Mouse (Mus musculus) skeletal muscle tissue, adult 2 months (tissue): Measurements from ENCODE around the gene Nr1h3.

Experiments
- DNase-seq: peaks from one replicate; pipeline ENCODE4 v3.0.0-alpha.2; 2012; ENCODE audit warnings: low read depth, low spot score

Gene Nr1h3

GRCm38 (mm10) chr2:91186208-91186607 is 16.4 kb downstream of the Nr1h3 start:
- no peak for DNase-seq

- DNase-seq, result peak; percentile 54
Measured at GRCm38 (mm10) chr2:91183711-91184405, 18.8 kb downstream of the Nr1h3 start, which contains the start of gene Madd. Gene Madd (minus strand): TSS chr2:91183837.

- peak; percentile 82 for DNase-seq
Measured at GRCm38 (mm10) chr2:91183148-91183513, 19.5 kb downstream of the Nr1h3 start.

GRCm38 (mm10) chr2:91182405-91183147 is 20.1 kb downstream of the Nr1h3 start:
- no peak for DNase-seq

GRCm38 (mm10) chr2:91182016-91182404 is 20.6 kb downstream of the Nr1h3 start:
- no peak for DNase-seq

- DNase-seq, result no peak
Measured at GRCm38 (mm10) chr2:91180706-91181105, 21.9 kb downstream of the Nr1h3 start.

GRCm38 (mm10) chr2:91179825-91180224 is 22.8 kb downstream of the Nr1h3 start:
- no peak for DNase-seq

- no peak for DNase-seq
Measured at GRCm38 (mm10) chr2:91176234-91176633, 26.4 kb downstream of the Nr1h3 start.

- no peak for DNase-seq
Measured at GRCm38 (mm10) chr2:91175490-91175889, 27.1 kb downstream of the Nr1h3 start.

- no peak for DNase-seq
Measured at GRCm38 (mm10) chr2:91169587-91170322, 32.9 kb downstream of the Nr1h3 start.

- no peak for DNase-seq
Measured at GRCm38 (mm10) chr2:91167629-91168028, 35.0 kb downstream of the Nr1h3 start.

GRCm38 (mm10) chr2:91164991-91165390 is 37.6 kb downstream of the Nr1h3 start:
- no peak for DNase-seq

GRCm38 (mm10) chr2:91163532-91163931 is 39.1 kb downstream of the Nr1h3 start:
- no peak for DNase-seq

- DNase-seq, result no peak
Measured at GRCm38 (mm10) chr2:91162952-91163351, 39.7 kb downstream of the Nr1h3 start.

GRCm38 (mm10) chr2:91160591-91160990 is 42.0 kb downstream of the Nr1h3 start:
- DNase-seq, result no peak

GRCm38 (mm10) chr2:91157002-91157752 is 45.5 kb downstream of the Nr1h3 start:
- no peak for DNase-seq

- no peak for DNase-seq
Measured at GRCm38 (mm10) chr2:91154091-91154490, 48.5 kb downstream of the Nr1h3 start.

GRCm38 (mm10) chr2:91152885-91153377 is 49.7 kb downstream of the Nr1h3 start:
- no peak for DNase-seq

GRCm38 (mm10) chr2:91151331-91151730 is 51.3 kb downstream of the Nr1h3 start:
- no peak for DNase-seq

- DNase-seq, result no peak
Measured at GRCm38 (mm10) chr2:91148101-91148500, 54.5 kb downstream of the Nr1h3 start.

- DNase-seq, result no peak
Measured at GRCm38 (mm10) chr2:91143401-91143800, 59.2 kb downstream of the Nr1h3 start.

GRCm38 (mm10) chr2:91142920-91143319 is 59.7 kb downstream of the Nr1h3 start:
- DNase-seq, result no peak
